ENCODE assay signal across 17 mouse cellular contexts in genomic region chr4:106163220-106163619, GRCm38 (mm10).
"Had no signal": no experiment of that assay in that cellular context is flagged by ENCODE, and none has a peak within 500 bp of the region (broad histone marks: within the 10 kb centered on the region; RNA-seq: fewer than 3 reads in every experiment).

No protein-coding gene starts in this region.

- ATAC-seq: midbrain, embryonic 16.5 days had no signal

- H3K27me3 ChIP-seq: midbrain, embryonic 12.5 days; neural tube, embryonic 13.5 days; neural tube, embryonic 15.5 days had no signal

- H3K9me3 ChIP-seq: midbrain, embryonic 10.5 days; midbrain, embryonic 12.5 days; neural tube, embryonic 13.5 days; neural tube, embryonic 15.5 days had no signal

- H3K9ac ChIP-seq: lung, embryonic 14.5 days; midbrain, embryonic 12.5 days; neural tube, embryonic 13.5 days; neural tube, embryonic 15.5 days had no signal

- H3K4me3 ChIP-seq: midbrain, embryonic 10.5 days; midbrain, embryonic 12.5 days; myocyte; neural tube, embryonic 13.5 days; neural tube, embryonic 15.5 days had no signal

- H3K4me1 ChIP-seq: midbrain, embryonic 10.5 days; midbrain, embryonic 12.5 days; neural tube, embryonic 13.5 days; neural tube, embryonic 15.5 days had no signal

- DNase-seq: lung, embryonic 14.5 days; lung, postnatal 4 days; midbrain, embryonic 14.5 days; retina, postnatal 1 day; right cerebral cortex, adult 18-20 months; right cerebral cortex, postnatal 25 days; right cerebral cortex, postnatal 4 days; spleen, adult 18-20 months; thymus, adult 18-20 months; thymus, postnatal 14 days; thymus, postnatal 36 days had no signal

- H3K36me3 ChIP-seq: midbrain, embryonic 10.5 days; midbrain, embryonic 12.5 days; neural tube, embryonic 13.5 days; neural tube, embryonic 15.5 days had no signal

- H3K27ac ChIP-seq: midbrain, embryonic 10.5 days; midbrain, embryonic 12.5 days; neural tube, embryonic 13.5 days; neural tube, embryonic 15.5 days had no signal

- H3K4me2 ChIP-seq: lung, embryonic 14.5 days; midbrain, embryonic 12.5 days; neural tube, embryonic 13.5 days; neural tube, embryonic 15.5 days had no signal
